Mouse (Mus musculus) Muller cell, postnatal 12 days (primary cell): ENCODE measurements around the gene Msrb3.
A peak's percentile ranks its signal among the peaks of the same experiment; 100 is the strongest.

Experiments
- DNase-seq: peaks from one replicate; pipeline ENCODE4 v3.0.0-alpha.2; 2015; ENCODE audit errors: inconsistent ontology term

The Msrb3 gene

DNA sequence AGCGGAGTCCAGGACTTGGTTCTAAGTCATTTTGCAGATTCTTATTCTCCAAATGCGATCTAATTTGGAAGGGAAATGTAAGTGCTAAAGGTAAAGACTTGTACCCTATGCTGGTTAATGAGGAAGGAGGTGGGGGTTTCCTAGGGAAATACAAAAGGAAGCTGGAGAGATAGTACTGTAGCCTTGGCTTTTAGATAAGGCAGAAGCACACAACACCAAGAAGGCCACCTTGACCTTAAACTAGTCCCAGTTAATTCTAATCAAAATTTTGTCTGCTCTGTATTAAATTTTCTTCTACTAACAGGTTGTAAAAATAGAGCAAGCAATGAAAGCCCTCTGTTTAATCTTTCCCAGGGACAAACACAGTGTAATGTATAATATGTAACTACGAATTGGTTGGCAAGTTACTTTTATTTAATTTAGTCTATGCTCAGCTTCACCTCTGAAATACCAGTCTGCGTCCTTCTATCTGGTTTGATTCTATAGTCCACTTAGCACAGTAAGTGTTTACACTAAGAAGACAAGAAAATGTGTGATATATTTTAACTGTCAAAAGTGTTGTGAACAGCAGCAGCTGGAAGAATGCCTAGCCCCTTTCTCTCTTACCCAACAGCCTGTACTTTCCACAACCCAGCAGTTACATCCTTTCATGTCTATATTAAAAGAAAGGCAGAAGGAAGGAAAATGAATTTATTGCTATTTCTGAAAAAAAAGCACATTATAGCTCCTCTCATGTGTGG is 87.9 kb downstream of the Msrb3 start:
- DNase-seq, result no peak

DNA sequence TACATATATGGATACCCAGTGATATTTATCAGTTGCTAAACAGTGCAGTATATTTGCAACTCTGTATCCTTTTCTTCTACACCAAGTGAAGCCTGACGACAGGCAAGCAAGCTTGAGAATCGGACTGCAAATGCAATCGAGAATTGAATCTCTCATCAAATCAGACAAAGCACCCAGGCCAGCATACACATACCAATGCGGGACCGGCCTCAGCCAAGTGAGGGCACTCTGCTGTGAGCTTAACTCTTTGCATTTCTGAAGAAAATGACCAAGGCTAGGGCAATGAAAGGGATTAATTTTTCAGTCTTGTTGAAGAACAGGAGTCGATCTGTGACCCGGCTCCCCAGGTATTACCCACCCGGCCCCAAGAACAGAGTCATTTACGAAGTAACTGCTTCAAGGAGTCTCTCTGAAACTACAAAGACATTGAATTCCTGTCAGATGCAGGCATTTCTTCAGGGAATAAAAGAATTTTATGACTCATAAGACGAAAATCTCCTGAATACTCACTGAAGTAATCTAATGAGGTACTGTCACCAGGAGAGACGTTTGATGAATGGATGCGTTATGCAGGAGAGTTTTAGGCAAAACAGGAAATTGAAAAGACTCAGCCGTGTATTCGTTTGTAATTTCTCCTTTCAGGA is 88.7 kb downstream of the Msrb3 start:
- DNase-seq, result peak; percentile 78

DNA sequence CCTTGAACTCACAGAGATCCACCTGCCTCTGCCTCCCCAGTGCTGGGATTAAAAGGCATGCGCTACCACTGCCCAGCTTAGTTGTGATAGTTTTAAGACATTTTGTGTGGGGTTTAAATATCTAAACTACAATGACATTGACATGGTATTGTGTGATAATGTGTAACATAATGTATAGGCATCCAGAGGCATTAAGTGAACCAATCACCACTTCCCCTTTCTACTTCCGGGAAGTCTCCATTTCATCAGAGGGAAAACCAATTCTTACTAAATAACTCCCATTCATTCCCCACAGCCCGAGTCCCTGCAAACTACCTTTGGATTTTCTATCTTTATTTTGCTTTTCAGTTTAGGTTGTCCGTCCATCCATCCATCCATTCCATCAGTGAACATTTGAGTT is 90.7 kb downstream of the Msrb3 start:
- no peak for DNase-seq

DNA sequence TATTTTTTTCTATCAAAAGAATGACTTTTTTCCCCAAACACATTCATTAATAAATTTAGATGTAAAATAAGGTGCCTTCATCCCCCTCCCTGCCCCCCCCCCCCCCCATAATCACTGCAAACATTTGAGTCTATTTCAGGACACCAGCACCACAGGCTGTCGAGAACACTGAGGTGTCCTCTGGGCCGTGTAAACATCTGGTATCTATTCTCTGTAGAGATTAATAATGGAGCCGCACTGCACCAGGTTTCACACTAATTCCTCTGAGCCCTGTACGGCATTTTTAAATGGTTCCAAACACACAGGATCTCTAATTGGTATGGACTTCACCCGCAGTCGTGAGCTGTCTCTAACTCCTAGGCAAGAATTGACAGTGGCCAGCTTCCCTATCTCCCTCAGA is 97.8 kb downstream of the Msrb3 start:
- DNase-seq, result no peak

DNA sequence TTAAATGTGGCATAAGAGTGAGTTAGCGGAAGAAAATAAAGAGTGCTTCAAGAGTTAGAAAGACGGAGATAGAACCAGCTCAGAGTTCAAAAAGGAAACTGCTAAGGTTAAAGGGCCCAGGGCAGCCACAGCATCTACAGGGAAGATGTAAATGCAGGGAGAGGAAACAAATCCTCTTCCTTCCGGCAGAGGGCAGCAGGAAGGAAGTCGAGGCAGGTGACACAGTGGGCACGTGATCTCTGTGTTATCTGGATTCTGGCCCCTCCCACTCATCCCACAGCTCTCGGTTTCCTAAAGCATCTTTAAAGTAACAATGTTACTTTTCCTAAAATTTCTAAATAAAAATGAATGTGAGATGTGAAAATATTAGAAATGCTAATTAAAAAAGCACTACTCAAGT is 99.4 kb downstream of the Msrb3 start:
- DNase-seq, result no peak

DNA sequence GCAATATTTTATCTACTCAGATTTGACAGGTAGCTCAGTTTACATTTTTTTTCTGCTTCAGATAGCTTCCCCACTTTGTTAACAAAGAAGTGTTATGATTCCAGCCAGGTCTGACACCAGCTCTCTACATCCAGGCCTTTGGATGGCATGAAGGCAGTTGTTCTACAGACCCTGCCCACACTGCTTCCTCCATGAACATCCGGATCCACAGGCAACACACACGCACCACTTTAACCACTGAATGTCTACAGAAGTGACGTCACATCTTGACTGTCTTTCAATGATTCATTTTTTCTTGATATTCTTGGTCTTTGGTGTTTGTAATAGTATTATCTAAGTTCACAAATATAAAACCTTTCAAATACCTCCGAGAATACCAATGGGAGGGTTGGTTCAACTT is 102.2 kb downstream of the Msrb3 start:
- DNase-seq, result no peak

DNA sequence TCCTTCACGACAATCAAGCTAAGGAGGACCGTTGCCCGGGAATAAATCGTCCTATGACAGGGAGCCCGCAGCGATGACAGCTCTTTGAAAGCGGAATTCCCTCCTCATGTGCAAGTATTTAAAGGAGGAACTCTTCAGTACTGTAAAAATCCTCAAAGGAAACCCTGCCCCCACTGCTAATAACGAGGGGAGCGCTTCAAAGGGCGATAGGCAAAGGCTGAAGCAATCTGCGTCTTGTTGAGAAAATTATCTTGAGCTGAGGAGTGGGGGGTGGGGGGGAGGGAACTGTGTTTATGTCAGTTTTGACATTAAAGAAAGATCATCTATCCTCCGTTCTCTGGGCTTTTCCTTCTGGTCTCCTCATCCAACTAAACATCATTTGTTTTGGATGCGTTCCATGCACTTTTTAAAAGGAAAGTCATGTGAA is 104.5 kb downstream of the Msrb3 start:
- DNase-seq, result no peak

DNA sequence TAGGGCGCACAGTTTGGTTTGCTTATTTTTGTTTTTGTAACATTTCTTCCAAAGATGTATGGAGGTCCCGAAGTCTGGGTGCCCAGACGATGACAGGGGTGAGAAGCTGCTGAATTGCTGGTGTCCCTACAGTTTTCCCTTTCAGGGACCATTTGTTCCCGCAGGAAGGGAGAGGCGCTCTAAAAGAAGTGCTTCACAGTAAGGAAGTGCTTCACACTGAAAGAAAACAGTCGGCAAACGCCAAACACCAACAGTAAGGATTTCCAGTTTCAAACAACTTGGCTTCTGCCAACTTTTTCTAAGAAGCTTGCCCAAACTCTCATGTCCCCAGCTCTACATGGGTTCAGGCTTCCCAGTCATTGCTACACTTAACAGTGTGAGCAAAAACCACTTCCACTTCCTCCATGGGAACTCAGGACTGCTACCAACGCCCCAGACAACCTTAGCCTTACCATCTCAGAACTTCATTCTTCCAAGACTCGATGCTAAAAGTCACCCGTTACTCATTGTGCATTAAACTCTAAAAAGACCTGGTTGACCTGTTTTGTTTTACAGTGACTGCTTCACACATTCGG is 106.6 kb downstream of the Msrb3 start:
- DNase-seq, result no peak

DNA sequence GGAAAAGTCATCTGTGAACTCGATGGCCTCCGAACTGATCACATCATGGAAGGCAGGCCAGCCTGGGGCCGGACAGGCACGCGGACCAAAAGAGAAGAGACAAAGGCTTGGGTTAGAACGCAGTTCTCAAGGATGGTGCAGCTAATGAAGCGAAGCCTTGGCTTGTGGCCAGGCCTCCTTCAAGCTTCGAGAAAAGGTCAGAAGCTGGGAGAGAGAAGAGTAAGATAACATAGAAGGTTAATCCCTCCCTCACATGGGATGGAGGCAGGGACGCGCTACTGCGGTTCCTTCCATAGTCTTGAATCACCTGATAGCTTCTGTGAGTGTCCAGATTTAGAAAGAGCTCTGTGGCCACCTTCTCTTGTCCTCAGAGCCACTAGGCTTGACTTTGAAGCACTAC is 107.5 kb downstream of the Msrb3 start:
- DNase-seq, result no peak

DNA sequence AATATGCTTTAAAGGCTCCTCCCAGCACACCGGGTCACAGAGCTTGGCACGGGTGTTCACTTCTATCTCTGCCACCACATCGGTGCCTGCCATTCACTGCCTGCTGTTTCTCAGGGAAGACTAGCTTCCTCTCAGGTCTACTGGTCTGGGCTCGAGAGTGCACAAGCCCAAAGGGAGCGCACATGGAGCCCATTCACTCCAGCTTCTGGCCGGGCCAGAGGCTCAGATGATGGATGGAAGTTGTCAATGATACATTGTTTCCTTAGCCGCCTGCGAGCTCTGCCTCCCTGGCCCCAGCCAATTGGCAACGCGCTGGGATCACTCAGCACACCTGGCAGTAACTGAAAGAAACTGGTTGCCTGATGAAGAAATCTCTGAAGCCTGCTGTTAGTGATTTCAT is 111.7 kb downstream of the Msrb3 start:
- no peak for DNase-seq

DNA sequence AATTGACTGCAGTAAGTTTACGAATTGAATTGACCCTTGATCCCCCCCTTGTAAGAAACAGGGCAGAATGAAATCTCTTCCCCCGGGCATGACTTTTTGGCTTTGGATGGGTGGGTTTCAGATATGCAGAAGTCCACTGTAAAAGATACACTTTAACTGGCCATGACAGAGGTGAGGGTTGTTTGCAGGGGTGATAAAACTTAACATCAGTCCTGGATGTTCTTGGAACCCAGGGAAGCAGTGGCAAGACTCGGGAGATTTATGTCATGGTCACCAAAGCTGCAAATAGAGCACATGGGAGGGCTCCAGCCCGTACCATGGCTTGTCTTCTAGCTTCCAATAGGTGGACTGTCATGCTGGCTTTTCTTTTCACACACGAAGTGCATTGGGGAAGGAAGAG is 114.4 kb downstream of the Msrb3 start:
- DNase-seq, result no peak

DNA sequence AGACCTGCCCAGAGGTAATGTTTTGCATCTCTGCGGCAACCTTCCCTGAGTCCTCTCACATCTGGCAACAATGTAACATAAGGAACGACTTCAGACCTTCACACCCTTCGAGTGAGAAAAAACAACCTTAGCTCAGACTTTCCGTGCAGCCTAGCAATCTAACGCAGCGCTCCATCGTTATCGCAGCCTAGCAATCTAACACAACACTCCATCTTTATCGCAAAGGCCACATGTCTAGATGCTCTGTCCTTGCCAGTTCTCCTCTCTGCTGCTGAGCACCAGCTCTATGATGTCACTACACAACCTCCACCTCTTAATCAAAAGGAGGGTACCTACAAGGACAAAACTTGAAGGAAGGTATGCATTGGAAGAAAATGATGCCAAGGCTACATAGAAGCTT is 115.5 kb downstream of the Msrb3 start:
- no peak for DNase-seq

DNA sequence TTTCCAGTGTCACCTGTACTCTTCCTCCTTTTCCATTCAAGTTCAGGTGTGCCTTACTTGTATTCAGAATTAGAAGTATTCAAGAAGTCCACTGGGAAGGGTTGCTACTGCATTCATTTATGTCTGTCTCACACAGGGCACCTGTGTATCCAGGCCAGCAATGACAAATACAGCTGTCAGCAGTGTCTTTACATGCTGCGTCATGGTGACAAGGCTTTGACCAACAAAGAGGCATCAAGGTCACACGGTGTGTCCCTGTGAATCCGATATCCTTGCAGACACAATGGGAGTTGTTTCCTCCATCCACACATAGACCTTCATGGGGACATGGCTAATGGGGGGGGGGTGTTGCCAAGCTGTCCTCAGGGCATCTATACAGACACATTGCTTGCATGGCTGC is 121.4 kb downstream of the Msrb3 start:
- no peak for DNase-seq

DNA sequence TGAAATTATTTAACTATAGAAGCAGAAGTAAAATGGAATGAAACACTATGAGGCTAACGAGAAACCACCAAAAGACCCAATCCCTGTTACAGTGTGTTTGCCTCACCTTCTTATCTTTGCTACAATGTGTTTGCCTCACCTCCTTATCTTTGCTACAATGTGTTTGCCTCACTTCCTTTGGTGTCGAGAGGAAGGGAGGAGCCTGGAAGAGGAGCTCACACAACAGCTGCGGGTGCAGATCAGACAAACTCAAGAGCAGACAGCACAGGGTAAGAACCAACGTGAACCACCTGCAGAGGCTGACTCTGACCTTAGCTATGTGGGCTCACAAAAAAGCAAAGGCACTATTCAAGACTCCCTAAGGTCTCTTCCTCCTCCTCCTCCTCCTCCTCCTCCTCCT is 123.5 kb downstream of the Msrb3 start:
- no peak for DNase-seq

DNA sequence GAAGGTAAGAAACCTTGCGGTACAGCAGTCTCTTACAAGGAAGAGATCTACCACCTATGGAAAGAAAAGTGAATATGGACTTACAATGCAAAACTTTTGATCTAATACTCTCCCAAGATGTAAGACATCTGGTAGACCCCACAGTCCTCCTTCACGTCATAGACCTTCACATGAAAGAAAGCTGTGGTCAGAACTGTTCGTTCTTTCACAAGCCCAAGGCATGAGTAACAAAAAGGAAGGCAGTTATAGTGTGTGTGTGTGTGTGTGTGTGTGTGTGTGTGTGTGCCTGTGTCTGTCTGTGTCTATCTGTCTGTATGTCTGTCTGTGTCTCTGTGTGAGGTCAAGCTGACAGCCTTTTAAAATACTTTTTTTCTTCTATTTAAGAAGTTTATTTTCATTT is 131.5 kb downstream of the Msrb3 start:
- no peak for DNase-seq

DNA sequence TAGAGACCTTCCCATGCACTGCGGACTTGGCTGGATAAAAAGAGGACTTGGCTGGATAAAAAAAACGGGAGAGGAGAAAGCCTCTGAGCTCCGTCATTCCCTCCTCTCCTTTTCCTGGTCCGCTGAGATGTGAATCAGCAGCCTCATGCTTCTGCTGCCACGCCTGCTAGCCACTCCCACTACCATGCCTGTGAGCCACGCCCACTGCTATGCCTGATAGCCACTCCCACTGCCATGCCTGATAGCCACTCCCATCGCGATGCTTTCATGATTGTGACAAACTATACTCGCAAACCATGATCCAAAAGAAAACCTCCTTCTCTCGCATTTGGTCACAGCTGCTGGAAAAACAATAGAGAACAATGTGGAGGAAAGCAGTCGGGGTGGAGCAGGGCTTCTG is 133.5 kb downstream of the Msrb3 start:
- DNase-seq, result no peak

DNA sequence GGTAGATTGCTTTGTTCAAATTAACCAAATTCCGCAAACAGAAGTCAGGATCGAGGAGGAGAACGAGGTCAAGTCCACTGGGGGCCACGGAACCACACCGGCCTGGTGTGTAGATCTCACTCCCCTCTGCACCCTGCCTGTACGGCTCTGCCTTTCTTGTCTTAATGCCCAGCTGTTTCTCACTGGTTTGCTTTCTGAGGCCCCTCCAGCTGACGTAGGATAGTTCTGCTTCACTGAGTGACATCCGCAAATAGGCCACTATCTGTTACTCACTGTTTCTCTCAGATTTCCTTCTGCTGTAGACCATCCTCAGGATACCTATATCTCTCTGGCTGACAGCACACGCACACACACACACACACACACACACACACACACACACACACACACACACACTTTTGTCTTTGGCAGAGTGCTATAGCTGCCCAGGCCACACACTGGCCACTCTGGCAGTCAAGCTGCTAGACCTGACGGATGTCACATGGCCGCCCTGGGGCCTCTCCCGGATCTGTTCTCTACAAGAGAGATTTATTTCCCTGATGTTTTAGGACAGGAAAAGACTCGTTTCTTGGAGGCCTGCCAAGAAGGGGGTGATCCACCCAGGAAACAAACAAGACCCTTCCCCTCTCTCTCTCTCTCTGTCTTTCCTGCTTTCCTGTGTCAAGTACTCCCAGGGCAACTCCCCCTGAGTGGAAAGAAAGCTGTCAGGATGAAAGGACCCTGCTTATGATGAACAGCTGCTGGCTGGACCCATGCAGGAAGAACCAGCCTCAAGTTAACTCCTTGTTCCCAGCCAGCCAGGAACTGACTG is 135.0 kb downstream of the Msrb3 start:
- no peak for DNase-seq

DNA sequence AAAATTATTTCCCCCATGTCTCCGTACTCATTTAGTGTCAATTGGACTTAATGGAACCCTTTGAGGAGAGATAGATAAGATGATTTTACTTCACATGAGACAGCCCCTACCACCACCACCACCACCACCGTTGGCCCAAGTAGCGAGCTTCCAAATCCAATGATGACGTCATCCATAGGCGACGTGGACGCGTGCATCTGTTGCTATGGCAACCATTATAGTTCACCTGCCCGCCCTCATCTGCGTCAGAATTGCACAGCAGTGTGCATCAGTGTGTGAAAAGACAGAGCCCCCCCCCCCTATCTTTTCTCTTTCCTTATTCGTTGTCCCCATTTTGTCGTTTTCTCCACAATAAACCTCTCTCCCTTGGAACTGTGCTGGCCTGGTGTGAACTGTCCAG is 135.9 kb downstream of the Msrb3 start:
- DNase-seq, result no peak

DNA sequence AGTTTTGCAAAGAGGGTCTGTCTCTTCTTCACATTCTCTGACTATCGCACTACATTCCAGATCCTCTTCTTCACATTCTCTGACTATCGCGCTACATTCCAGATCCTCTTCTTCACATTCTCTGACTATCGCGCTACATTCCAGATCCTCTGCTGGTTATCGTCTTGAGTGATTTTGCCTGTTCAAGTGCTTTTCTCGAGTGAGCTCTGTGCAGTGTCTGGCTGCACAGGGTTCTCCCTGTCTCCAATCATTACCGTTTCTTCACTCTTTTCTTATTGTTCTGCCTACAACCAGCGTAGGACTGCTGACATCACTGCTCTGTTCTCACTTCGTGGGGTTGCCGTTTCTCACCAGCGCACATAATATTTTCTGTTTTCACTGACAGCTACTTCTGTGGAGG is 138.2 kb downstream of the Msrb3 start:
- DNase-seq, result no peak

DNA sequence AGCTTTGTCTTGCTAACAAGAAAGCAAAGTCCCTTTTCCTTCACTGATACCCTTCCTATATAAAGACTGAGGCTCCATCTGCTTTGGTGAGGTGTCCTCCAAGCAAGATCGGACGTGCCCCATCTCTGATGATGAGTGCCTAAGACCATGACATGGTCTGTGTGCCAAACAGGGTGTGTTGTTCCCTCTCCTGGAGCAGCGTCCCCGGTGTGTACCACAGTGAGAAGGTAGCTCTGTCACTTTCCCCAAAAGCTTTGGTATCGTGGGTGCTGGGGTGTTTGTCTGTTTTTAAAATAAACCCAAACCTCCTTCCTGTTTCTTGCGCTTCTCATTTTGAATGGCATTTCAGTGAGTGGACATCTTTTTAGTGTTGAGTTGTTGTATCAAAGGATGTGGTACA is 139.0 kb downstream of the Msrb3 start:
- DNase-seq, result no peak

DNA sequence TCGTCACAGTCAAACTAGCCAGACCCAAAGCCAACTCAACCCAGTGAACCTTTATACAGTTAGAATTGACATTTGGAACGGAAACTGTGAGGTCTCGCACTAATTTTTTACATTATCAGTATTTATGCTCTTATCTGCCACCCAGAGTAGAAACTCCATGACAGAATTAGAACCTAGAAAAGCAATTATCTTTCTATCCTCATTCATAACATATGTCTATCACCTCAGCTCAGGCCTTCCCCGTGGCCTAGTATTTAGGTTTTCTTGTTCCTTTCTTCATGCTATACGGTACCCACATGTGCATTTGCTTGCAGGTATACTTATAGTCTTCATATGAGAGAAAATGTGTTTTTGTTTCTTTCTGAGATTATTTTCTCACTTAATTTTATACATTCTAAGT is 146.4 kb downstream of the Msrb3 start:
- DNase-seq, result no peak

DNA sequence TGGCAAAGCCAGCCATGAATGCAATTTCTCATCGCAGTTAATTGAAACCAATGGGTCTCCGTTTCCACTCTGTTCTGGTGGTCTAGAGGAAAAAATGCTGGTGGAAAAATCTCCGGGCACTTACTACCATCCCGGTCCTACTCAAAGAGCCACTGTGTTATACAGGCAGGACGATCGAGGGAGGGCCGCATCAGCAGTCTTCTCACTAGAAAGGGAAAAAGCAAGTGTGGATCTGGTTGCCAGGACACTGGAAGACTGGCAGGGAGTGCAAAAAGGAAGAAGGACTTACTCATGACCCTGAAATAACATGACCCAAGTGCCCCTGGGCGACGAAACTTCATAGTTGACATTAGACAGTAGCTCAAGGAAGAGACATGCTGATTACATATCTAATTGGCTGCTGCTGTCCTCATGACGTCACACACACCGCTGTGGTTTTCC is 147.1 kb downstream of the Msrb3 start:
- DNase-seq, result no peak
